Mouse (Mus musculus) right cerebral cortex, postnatal 4 days (tissue): ENCODE data around the gene Erlec1.

Source experiments
- DNase-seq: peaks from one replicate; pipeline ENCODE4 v3.0.0-alpha.2; 2022

The Erlec1 gene

GRCm38 (mm10) chr11:30954279-30954725 is at the start of gene Erlec1:
Gene Erlec1, minus strand, starts transcription at chr11:30954335.
- peak; percentile 87 for DNase-seq

GRCm38 (mm10) chr11:31001169-31001908 is 47.2 kb upstream of the Erlec1 start:
- no peak for DNase-seq

GRCm38 (mm10) chr11:31000028-31000427 is 45.9 kb upstream of the Erlec1 start:
- DNase-seq, result no peak

GRCm38 (mm10) chr11:30998704-30999103 is 44.6 kb upstream of the Erlec1 start:
- DNase-seq, result no peak

GRCm38 (mm10) chr11:30998199-30998598 is 44.1 kb upstream of the Erlec1 start:
- DNase-seq, result no peak

GRCm38 (mm10) chr11:30996670-30997069 is 42.5 kb upstream of the Erlec1 start:
- no peak for DNase-seq

- DNase-seq, result no peak
Measured at GRCm38 (mm10) chr11:30986625-30987017, 32.5 kb upstream of the Erlec1 start.

GRCm38 (mm10) chr11:30985877-30986624 is 31.9 kb upstream of the Erlec1 start, which contains the start of gene Chac2:
Gene Chac2, minus strand, starts transcription at chr11:30986350.
- DNase-seq, result peak; percentile 95

- DNase-seq, result no peak
Measured at GRCm38 (mm10) chr11:30985237-30985636, 31.1 kb upstream of the Erlec1 start.

- peak; percentile 35 for DNase-seq
Measured at GRCm38 (mm10) chr11:30953469-30954154, 523 bp downstream of the Erlec1 start.

- DNase-seq, result no peak
Measured at GRCm38 (mm10) chr11:30952829-30953228, 1.3 kb downstream of the Erlec1 start.

- DNase-seq, result no peak
Measured at GRCm38 (mm10) chr11:30943522-30943921, 10.6 kb downstream of the Erlec1 start.

- no peak for DNase-seq
Measured at GRCm38 (mm10) chr11:30928498-30928897, 25.6 kb downstream of the Erlec1 start.

GRCm38 (mm10) chr11:30928079-30928478 is 26.1 kb downstream of the Erlec1 start:
- no peak for DNase-seq

- DNase-seq, result no peak
Measured at GRCm38 (mm10) chr11:30923283-30923682, 30.9 kb downstream of the Erlec1 start.

GRCm38 (mm10) chr11:30920641-30921040 is 33.5 kb downstream of the Erlec1 start:
- no peak for DNase-seq

GRCm38 (mm10) chr11:30912311-30912710 is 41.8 kb downstream of the Erlec1 start:
- DNase-seq, result no peak

GRCm38 (mm10) chr11:30899312-30899711 is 54.8 kb downstream of the Erlec1 start:
- DNase-seq, result no peak

- DNase-seq, result no peak
Measured at GRCm38 (mm10) chr11:30896201-30896600, 57.9 kb downstream of the Erlec1 start.

GRCm38 (mm10) chr11:30888153-30888552 is 66.0 kb downstream of the Erlec1 start:
- DNase-seq, result no peak

GRCm38 (mm10) chr11:30885171-30885871 is 68.8 kb downstream of the Erlec1 start, which contains the start of the genes Gpr75 and Asb3:
Gene Gpr75, plus strand, starts transcription at chr11:30885358.
Gene Asb3, plus strand, starts transcription at chr11:30885416.
- DNase-seq, result peak; percentile 66
